Mouse (Mus musculus): Measurements from ENCODE around the gene Spon1.

DNA sequence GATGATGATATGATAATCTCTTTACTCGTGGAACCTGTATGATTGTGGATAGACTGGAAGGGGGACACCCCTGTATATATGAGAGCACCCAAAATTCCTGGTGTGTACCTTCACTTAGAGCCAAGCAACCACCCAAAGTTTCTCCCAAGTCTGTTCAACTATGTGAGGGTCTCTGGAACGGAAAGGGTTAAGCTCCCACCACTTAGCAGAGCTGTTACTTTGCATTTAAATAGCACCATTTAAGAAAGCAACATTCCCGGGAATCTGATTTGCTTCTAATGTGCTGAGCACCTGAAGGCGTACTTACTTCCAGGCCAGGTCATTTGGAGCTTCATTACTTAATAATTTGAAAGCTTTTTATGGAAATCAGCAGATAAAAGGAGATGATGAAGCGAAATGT lies 238.4 kb downstream of the Spon1 start:
- no peak for TF ChIP-seq POLR2A (IDR thresholded peaks at IDR 0.05; ENCODE audit: borderline replicate concordance, extremely low read depth, insufficient read depth, insufficient read length, poor library complexity, severe bottlenecking)
- TF ChIP-seq CTCF (IDR thresholded peaks at IDR 0.05; ENCODE audit: borderline replicate concordance, extremely low read depth, insufficient read depth, insufficient read length): no peak
